In the genomic region with DNA sequence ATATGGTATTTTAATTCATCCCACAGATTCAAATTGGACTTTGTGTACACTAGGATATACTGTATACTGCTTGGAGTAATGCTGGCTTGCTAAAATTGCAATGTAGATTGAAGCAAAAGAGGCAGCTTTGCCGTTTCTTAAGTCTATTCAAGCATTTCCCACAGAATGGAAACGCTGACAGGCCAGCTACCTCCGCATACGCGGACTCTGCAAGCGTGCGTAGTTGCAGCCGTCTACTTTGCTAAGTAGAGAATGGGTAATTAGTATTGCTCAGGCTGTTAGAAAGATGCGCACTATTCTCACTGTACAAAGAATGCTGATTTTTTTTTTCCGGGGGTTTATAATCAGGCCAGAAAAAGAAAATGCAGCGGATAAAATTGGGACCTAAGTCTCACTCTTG, we compare ENCODE assay signal across 12 mouse cellular contexts.
A peak's percentile ranks its signal among the peaks of the same experiment; 100 is the strongest.
DNase-seq lines count a peak whose midpoint lies in the region; ATAC-seq and TF ChIP-seq lines count a peak whose summit lies in the region.
"Had no signal": no experiment of that assay in that cellular context is flagged by ENCODE, and none has a peak within 500 bp of the region (broad histone marks: within the 10 kb centered on the region; RNA-seq: fewer than 3 reads in every experiment).

No protein-coding gene starts in this region.

- peak overlapping the region; percentile 90 for H3K27ac ChIP-seq in forebrain, embryonic 13.5 days
- no peak overlapping the region for H3K27ac ChIP-seq in kidney, adult 2 months (ENCODE audit: insufficient read depth, low read depth, low read length)
- no peak overlapping the region for H3K27ac ChIP-seq in kidney, embryonic 14.5 days (ENCODE audit: low read depth, low read length)
- H3K27ac ChIP-seq: stomach, embryonic 15.5 days had no signal

- peaks cover 51% of the 10 kb centered on the region for H3K4me1 ChIP-seq in forebrain, embryonic 13.5 days
- H3K4me1 ChIP-seq in kidney, adult 2 months (ENCODE audit: control insufficient read depth, insufficient read depth, low read length) = no peaks in the 10 kb centered on the region
- no peaks in the 10 kb centered on the region for H3K4me1 ChIP-seq in kidney, embryonic 14.5 days (ENCODE audit: control insufficient read depth, insufficient read depth, low read length)

- no peaks in the 10 kb centered on the region for H3K9me3 ChIP-seq in forebrain, embryonic 13.5 days (replicated peaks)
- H3K9me3 ChIP-seq in kidney, embryonic 14.5 days (ENCODE audit: control insufficient read depth, low read length) = no peaks in the 10 kb centered on the region
- H3K9me3 ChIP-seq: heart, embryonic 12.5 days; stomach, embryonic 15.5 days had no signal

- no peak overlapping the region for H3K4me3 ChIP-seq in forebrain, embryonic 13.5 days
- H3K4me3 ChIP-seq in kidney, adult 2 months (ENCODE audit: insufficient read depth, low read depth, low read length) = no peak overlapping the region
- H3K4me3 ChIP-seq in kidney, embryonic 14.5 days (ENCODE audit: low read length) = no peak overlapping the region
- H3K4me3 ChIP-seq: heart, embryonic 12.5 days; stomach, embryonic 15.5 days had no signal

- intact Hi-C loops in left cerebral cortex, postnatal 25 days (cut with DNase I) = loop anchor here (2.0 to 10.0 kb wide), 6 partner anchors 81 to 821 kb away; a partner anchor contains a TSS

- H3K27me3 ChIP-seq in forebrain, embryonic 13.5 days = no peaks in the 10 kb centered on the region
- no peaks in the 10 kb centered on the region; the same call in 1 of the 2 replicates for H3K27me3 ChIP-seq in kidney, adult 2 months (replicated peaks; ENCODE audit: control insufficient read depth, insufficient read depth, low read length)
- no peaks in the 10 kb centered on the region for H3K27me3 ChIP-seq in kidney, embryonic 14.5 days (ENCODE audit: control insufficient read depth, insufficient read depth, low read length)
- H3K27me3 ChIP-seq: CH12.LX; heart, embryonic 12.5 days; stomach, embryonic 15.5 days had no signal

- WGBS in forebrain, embryonic 13.5 days = 15% methylated on average over 11 of the region's 11 CpGs
- 90% methylated on average over 11 of the region's 11 CpGs for whole genome bisulfite sequencing in kidney, adult 2 months
- 88% methylated on average over 11 of the region's 11 CpGs for WGBS in kidney, embryonic 14.5 days

- no peaks in the 10 kb centered on the region for H3K36me3 ChIP-seq in forebrain, embryonic 13.5 days (ENCODE audit: poor library complexity, severe bottlenecking)
- H3K36me3 ChIP-seq in kidney, adult 2 months (ENCODE audit: control insufficient read depth, insufficient read depth, low read length) = no peaks in the 10 kb centered on the region
- no peaks in the 10 kb centered on the region for H3K36me3 ChIP-seq in kidney, embryonic 14.5 days (ENCODE audit: control insufficient read depth, insufficient read depth, low read length)
- H3K36me3 ChIP-seq: heart, embryonic 12.5 days; stomach, embryonic 15.5 days had no signal

- no peak for TF ChIP-seq CTCF in kidney, adult 2 months (conservative IDR thresholded peaks at IDR 0.05; ENCODE audit: insufficient read depth, insufficient read length, low read depth, low read length)

- peak; percentile 39 to 46 for DNase-seq in right cerebral cortex, adult 2 months (ENCODE audit: low spot score in 2 of 2)
- no peak for DNase-seq in right cerebral cortex, adult 18-20 months
- peak; percentile 36 to 86 for DNase-seq in left cerebral cortex, postnatal 25 days (ENCODE audit: low spot score in 2 of 2)
- DNase-seq in cerebellum, postnatal 25 days = no peak
- DNase-seq in kidney, adult 2 months = no peak
- DNase-seq: thymus, postnatal 25 days had no signal

- peak overlapping the region; percentile 55 for H3K4me2 ChIP-seq in forebrain, embryonic 13.5 days
- H3K4me2 ChIP-seq in kidney, embryonic 14.5 days (replicated peaks; ENCODE audit: low read depth, low read length) = no peak overlapping the region
- H3K4me2 ChIP-seq: heart, embryonic 12.5 days; stomach, embryonic 15.5 days had no signal

- ATAC-seq in forebrain, embryonic 13.5 days = peak; percentile 50; the same call in 1 of the 2 replicates
- ATAC-seq in kidney, embryonic 14.5 days (ENCODE audit: low FRiP score, low TSS enrichment) = no peak
- ATAC-seq: inflammation-experienced regulatory T-cells, adult 6 months had no signal

- TF ChIP-seq POLR2A in kidney, adult 2 months (IDR thresholded peaks at IDR 0.05; ENCODE audit: low read depth, low read length) = no peak

- peak overlapping the region; percentile 27; the same call in 1 of the 2 replicates for H3K9ac ChIP-seq in forebrain, embryonic 13.5 days
- H3K9ac ChIP-seq in kidney, embryonic 14.5 days (ENCODE audit: low read depth, low read length) = no peak overlapping the region
- H3K9ac ChIP-seq: heart, embryonic 12.5 days; stomach, embryonic 15.5 days had no signal

Comparison
In these comparisons a context has a peak if more than half of its experiments do, and no peak if none do; other contexts are left out.
1. DNase-seq: peak in right cerebral cortex, adult 2 months (2 of 2) and left cerebral cortex, postnatal 25 days (2 of 2); none in right cerebral cortex, adult 18-20 months (single experiment), cerebellum, postnatal 25 days (0 of 2) and kidney, adult 2 months (single experiment).